Comparison of ENCODE assay signal across 16 mouse cellular contexts in genomic region chr19:10866351-10866750, GRCm38 (mm10). TPM values are rescaled to one million over a fixed set of nuclear protein-coding genes. Genes with fewer than 3 reads are reported as not detected.
"Had no signal": no experiment of that assay in that cellular context is flagged by ENCODE, and none has a peak within 500 bp of the region (broad histone marks: within the 10 kb centered on the region; RNA-seq: fewer than 3 reads in every experiment).

No protein-coding gene starts in this region.

- H3K4me2 ChIP-seq: liver, embryonic 11.5 days; liver, embryonic 15.5 days; lung, embryonic 14.5 days had no signal

- H3K4me1 ChIP-seq: liver, embryonic 15.5 days had no signal

- H3K9ac ChIP-seq: limb, embryonic 13.5 days; liver, embryonic 15.5 days; lung, embryonic 14.5 days had no signal

- H3K27ac ChIP-seq: limb, embryonic 13.5 days; liver, embryonic 15.5 days; macrophage; neural tube, embryonic 12.5 days had no signal

- H3K27me3 ChIP-seq: limb, embryonic 13.5 days; neural tube, embryonic 12.5 days had no signal

- DNase-seq: kidney, postnatal 14 days; left cerebral cortex, postnatal 4 days; lung, embryonic 14.5 days; lung, postnatal 14 days; midbrain, embryonic 14.5 days; right cerebral cortex, postnatal 4 days; spleen, adult 18-20 months; thymus, adult 18-20 months; thymus, postnatal 14 days had no signal

- H3K36me3 ChIP-seq: liver, embryonic 15.5 days had no signal

- H3K4me3 ChIP-seq: limb, embryonic 13.5 days; liver, embryonic 15.5 days; megakaryocyte, embryonic 14.5 days; neural tube, embryonic 12.5 days had no signal

- H3K9me3 ChIP-seq: limb, embryonic 13.5 days; liver, embryonic 15.5 days; neural tube, embryonic 12.5 days had no signal

RNA-seq across cellular contexts. Expression of gene Tmem132a, which starts 3.4 kb away (rescaled TPM):
- total RNA-seq: monocyte, adult 5-6 weeks had no signal

RNA-seq across cellular contexts. Expression of gene Cd6, which starts 36.5 kb away (rescaled TPM):
- total RNA-seq: left cerebral cortex, postnatal 4 days had no signal
- polyA plus RNA-seq: limb, embryonic 13.5 days; liver, embryonic 11.5 days; liver, embryonic 15.5 days; midbrain, embryonic 14.5 days; neural tube, embryonic 12.5 days had no signal
